Mouse (Mus musculus) testis, postnatal 14 days (tissue): Measurements from ENCODE around the gene St13.

Experiments used
- DNase-seq: peaks from one replicate; pipeline ENCODE4 v3.0.0; 2021; ENCODE audit warnings: low spot score

St13 gene

DNA sequence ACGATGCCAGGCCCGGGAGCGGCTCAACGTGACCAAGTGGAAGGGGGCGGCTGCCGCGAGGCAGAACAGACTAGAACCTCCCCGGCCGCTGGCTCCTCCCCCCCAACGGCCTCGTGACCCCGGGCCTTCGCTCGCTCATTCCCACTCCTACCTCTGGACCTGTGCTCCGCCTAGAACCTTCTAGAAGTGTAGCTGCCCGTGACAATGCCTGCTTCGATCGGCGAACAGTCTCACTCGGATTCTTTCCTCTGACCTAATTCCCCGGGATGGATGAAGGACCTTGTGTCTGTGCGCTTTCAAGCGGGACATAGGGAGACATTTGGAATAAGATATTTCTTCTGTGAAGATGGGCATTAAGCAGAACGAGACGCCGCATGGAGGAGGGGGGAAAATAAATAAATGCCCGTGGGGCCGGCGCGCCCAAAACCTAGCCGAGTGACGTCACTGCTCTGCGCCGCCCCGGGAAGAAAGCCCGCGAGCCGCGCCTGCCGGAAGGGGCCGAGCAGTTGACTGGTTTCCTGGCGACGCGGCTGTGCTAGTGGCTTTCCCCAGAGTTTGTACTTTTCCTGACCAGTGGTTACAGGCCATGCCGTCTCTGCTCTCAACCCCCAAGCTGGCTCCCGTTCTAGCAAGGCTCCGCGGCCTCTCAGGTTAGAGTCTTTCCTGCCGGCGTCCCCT is at the start of gene St13, which contains the start of gene Xpnpep3:
St13 (minus strand) TSS at position 440 of the 678 bp plus-strand sequence.
Xpnpep3 (plus strand) TSS at position 501 of the 678 bp plus-strand sequence.
- peak; percentile 96 for DNase-seq

GRCm38 (mm10) chr15:81448463-81448862 is 48.6 kb upstream of the St13 start:
- DNase-seq, result peak; percentile 16

GRCm38 (mm10) chr15:81439236-81439635 is 39.4 kb upstream of the St13 start:
- no peak for DNase-seq

DNA sequence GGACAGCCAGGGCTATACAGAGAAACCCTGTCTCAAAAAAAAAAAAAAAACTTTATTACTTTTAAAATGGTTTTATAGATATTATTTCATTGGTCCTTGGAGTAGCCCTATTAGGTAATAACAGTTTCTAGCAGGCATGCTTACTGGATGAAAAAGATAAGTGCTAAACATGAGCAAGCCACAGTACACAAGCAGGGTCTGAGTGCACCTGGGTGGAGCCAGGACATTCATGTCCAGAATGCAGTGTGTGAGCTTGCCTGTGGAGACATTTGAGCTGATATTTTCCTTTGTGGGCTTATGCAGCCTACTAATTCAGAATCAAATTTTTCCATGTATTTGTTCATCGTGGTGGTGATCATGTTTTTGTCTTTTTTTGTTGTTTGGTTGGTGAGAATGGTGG is 38.5 kb upstream of the St13 start:
- DNase-seq, result no peak

DNA sequence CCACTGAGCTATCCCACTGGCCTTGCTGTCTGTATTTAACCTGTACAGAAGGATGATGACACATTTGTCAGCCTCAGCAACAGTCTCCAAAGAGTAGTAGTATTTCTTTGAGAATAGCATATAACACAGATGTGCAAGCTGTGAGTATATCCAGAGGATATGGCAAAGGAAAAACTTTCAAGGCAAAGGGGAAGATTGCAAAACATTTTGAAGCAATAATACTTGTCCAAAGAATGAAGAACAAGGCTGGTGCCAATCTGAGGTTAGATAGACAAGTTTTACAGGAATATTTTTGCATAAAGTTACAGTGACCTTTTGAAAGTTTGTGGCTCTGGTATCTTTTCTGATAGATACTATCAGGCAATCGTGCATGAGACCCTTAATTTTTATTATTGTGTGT is 31.3 kb upstream of the St13 start:
- no peak for DNase-seq

DNA sequence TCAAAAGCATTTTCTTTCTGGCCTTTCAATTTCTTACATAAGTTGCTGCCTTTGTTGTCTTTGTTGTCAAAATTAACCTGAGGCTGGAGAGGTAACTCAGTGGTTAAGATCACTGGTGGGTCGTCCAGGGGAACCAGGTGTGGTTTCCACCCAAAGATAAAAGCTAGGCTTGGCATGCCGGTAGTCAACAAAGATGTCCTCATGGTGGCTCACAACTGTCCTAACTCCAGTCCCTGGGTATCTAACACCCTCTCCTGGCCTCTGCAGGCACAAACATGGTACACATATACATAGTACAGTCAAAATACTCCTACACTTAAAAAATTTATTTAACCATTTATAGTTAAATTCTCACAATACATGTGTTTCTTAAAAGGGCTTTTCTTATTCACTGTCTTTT is 28.1 kb upstream of the St13 start:
- no peak for DNase-seq

DNA sequence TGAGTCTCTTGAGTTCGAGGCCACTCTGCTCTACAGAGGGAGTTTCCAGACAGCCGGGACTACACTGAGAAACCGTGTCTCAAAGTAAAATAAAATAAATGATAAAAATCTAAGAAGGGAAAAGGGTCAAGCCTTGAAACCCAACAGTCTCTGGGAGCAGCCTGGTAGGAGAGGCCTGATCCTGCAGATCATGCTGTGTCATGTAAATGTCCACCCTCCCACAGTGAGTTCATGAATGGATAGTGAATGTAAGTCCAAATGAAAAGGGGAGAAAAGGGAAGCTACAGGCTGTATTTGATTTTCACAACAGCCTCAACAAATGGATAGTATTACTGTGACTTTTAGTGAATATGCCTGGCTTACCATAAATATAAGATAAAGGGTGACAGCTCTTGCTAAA is 25.4 kb upstream of the St13 start:
- no peak for DNase-seq

- no peak for DNase-seq
These were observed 22.3 kb upstream of the St13 start for GRCm38 (mm10) chr15:81422156-81422681.

GRCm38 (mm10) chr15:81421454-81421853 is 21.6 kb upstream of the St13 start:
- no peak for DNase-seq

DNA sequence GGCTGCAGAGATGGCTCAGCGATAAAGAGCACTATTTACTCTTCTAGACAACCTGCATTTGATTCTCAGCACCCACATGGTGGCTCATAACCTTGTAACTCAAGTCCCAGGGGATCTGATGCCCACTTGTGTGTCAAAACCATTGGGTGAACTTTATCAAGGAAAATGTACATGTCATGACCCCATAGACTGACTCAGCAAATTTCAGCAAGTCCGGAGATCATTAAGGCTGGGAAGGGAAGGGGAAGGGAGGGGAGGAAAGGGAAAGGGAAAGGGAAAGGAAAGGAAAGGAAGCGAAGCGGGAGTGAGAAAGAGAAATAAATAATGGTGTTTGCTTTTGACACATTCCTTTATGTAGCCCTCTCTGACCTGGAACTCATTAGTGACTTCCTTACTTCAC is 18.2 kb upstream of the St13 start:
- no peak for DNase-seq

DNA sequence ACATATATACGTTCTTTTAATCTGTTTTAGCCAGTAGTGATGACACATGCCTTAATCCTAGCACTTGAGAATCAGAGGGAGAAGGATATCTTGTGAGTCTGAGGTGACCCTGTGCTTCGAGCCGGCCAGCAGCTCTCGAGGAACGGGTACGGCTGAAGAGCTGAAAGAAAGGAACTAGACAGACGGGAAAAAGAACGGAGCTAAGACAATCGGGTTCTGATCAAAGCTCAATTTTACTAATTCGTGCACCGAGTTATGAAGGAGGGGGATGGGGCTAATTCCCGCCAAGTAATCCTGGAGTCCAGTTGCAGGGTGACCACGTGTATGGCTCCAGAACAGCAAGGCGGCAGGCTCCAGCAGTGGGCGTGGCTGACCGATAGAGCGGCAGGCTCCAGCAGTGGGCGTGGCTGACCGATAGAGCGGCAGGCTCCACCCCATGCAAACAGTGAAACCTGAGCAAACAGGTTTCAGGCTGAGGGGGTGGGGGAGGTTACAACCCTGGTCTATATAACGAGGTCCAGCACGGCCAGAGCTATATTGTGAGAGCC is 17.0 kb upstream of the St13 start:
- peak; percentile 68 for DNase-seq

GRCm38 (mm10) chr15:81408199-81408598 is 8.3 kb upstream of the St13 start, which contains the start of gene Dnajb7:
Gene Dnajb7, minus strand, starts transcription at chr15:81408299.
- DNase-seq, result no peak

DNA sequence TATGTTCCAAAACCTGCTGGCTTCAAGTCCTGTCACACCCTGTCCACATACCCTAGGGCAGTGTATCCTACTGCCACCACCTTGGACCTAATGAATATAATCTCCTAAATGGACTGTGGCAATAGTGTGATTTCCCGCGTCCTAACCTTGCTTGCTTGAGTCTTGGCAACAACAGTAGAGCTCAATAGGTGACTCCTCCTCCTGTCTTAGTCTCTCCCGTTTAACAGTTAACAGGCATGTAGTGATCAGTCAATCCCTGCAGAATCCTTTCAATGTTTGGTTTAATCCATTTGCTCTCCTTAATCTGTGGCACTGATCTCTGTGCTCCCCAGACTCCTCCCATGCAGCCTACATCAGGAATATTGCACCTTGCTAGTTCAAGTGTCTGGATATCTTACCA is 5.1 kb upstream of the St13 start:
- no peak for DNase-seq

- DNase-seq, result no peak
These were observed 610 bp downstream of the St13 start for GRCm38 (mm10) chr15:81399297-81399637.

DNA sequence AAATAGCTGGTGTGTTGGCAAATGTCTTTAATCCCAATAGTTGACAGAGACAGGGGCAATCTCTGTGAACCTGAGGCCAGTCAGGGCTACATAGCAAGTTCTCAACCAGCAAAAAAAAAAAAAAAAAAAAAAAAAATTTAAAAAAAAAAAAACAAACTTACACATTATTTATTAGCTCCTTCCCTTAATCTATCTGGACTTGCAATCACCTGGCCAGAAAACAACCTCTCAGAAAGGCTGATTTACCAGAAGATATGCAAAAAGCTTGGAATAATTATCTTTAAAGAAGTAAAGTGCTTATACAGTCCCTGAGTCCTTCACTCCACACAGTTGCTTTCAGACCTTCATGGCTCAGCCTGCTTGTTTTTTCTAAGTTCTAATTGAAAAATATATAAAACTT is 1.7 kb downstream of the St13 start:
- DNase-seq, result no peak

DNA sequence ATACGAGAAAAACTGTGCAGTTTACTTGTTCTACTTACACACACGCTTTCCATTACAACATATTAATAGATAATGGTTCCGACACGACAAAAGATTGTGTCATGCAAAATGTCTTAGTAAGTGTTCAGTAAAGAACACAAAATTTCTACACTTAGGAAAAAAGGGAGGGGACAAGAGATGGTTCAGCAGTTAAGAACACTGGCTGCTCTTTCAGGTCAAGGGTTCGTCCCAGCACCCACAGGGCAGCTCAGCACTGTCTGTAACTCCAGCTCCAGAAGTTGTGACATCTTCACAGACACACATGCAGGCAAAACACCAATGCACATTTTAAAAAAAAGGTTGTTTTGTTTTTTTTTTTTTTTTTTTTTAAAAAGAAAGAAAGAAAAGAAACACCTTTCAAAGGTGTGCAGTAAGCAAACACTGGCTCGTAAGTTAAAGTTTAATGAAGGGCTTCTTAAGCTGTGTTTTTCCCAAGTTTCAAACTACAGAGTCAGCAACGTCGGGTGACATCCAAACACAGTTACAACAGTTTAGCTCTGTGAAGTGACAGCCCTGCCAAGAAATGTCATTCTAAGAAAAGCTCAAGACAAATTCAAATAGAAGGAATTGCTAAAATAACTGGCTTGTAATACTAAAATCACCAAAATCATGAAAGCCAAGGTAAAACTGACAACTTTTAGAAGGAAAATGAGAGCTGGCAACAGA is 5.5 kb downstream of the St13 start:
- no peak for DNase-seq

GRCm38 (mm10) chr15:81392997-81393396 is 6.9 kb downstream of the St13 start:
- no peak for DNase-seq

DNA sequence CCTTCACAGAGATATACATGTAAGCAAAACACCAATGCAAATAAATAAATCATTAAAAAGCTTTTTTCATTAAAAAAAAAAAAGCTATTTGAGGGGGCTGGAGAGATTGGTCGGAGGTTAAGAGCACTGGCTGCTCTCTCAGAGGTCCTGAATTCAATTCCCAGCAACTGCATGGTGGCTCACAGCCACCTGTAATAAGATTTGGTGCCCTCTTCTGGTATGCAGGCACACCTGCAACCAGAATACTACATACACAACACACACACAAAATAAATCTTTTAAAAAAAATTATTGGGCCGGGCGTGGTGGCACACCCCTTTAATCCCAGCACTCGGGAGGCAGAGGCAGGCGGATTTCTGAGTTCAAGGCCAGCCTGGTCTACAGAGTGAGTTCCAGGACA is 13.6 kb downstream of the St13 start:
- no peak for DNase-seq

- no peak for DNase-seq
These were observed 21.0 kb downstream of the St13 start for GRCm38 (mm10) chr15:81378845-81379244.

DNA sequence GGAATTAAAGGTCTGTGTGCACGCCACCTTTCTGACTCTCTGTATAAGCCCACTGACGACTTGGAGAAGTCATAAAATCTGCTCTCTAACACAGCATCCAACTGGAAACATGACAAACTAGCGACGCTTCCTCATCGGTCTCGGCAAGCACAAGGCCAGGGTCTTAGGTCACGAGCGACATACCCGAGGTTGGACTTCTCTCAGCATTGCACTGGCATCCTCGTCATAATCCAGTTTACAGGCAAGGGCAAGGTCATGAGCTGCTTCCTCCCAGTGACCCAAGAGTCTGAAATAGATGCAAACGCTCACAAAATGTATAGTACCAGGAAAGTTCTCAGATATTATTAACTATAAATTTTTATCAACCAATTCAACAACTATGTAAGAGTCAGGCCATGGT is 25.3 kb downstream of the St13 start:
- no peak for DNase-seq

GRCm38 (mm10) chr15:81370356-81370755 is 29.5 kb downstream of the St13 start:
- no peak for DNase-seq

- DNase-seq, result no peak
These were observed 31.3 kb downstream of the St13 start for GRCm38 (mm10) chr15:81368601-81369000.

GRCm38 (mm10) chr15:81366241-81366640 is 33.6 kb downstream of the St13 start:
- no peak for DNase-seq
